Mouse (Mus musculus) embryonic facial prominence, embryonic 14.5 days (tissue): ENCODE results near the gene Xdh. TPM values are rescaled to one million over a fixed set of nuclear protein-coding genes. Genes with fewer than 3 reads are reported as not detected.

Experiments
- ATAC-seq: fragments of 200-750 bp; cut with Nextera tagmentation; 2 replicates; pipeline ENCODE4 v1.8.0; 2017; ENCODE audit warnings: low read depth, moderate number of reproducible peaks, moderate TSS enrichment
- DNase-seq: peaks from one replicate; pipeline ENCODE4 v3.0.0-alpha.2; 2015; ENCODE audit warnings: low spot score
- H3K27ac ChIP-seq: fragments of 300-500 bp; sonication (generic); replicated peaks from 2 replicates; pipeline ENCODE4 v1.5.1; 2014; ENCODE audit warnings: low read depth, mild to moderate bottlenecking, low read length, moderate library complexity
- H3K27me3 ChIP-seq: fragments of 300-500 bp; sonication (generic); replicated peaks from 2 replicates; pipeline ENCODE4 v1.6.1; 2014; ENCODE audit warnings: low read length; ENCODE audit not compliant: control insufficient read depth, insufficient read depth
- H3K36me3 ChIP-seq: fragments of 300-500 bp; sonication (generic); 2 replicates; pipeline ENCODE4 v1.6.1; 2014; ENCODE audit warnings: low read length, mixed read lengths; ENCODE audit not compliant: control insufficient read depth, insufficient read depth
- H3K4me1 ChIP-seq: fragments of 300-500 bp; sonication (generic); 2 replicates; pipeline ENCODE4 v1.6.1; 2014; ENCODE audit warnings: antibody characterized with exemption, low read length; ENCODE audit not compliant: control insufficient read depth, insufficient read depth
- H3K4me2 ChIP-seq: fragments of 300-500 bp; sonication (generic); 2 replicates; pipeline ENCODE4 v1.6.1; 2014; ENCODE audit warnings: low read depth, mild to moderate bottlenecking, low read length, moderate library complexity, mixed read lengths
- H3K4me3 ChIP-seq: fragments of 300-500 bp; sonication (generic); 2 replicates; pipeline ENCODE4 v1.5.1; 2014; ENCODE audit warnings: low read depth, mild to moderate bottlenecking, low read length
- H3K9ac ChIP-seq: fragments of 300-500 bp; sonication (generic); 2 replicates; pipeline ENCODE4 v1.6.1; 2014; ENCODE audit warnings: low read depth, mild to moderate bottlenecking, low read length, moderate library complexity, mixed read lengths
- H3K9me3 ChIP-seq: fragments of 300-500 bp; sonication (generic); 2 replicates; pipeline ENCODE4 v1.6.1; 2016; ENCODE audit warnings: low read length; ENCODE audit not compliant: control insufficient read depth
- WGBS: fragments of 180-500 bp; shearing (Covaris S2); extraction: QIAGEN DNeasy Blood & Tissue Kit; methylation state at CpG from one replicate; pipeline ENCODE4 v1.1.7; 2014; 5-methylcytosine and 5-hydroxymethylcytosine counted together
- polyA plus RNA-seq: library from polyadenylated mRNA; unstranded; fragments of >200 nt; fragmentation: Nextera tagmentation; extraction: Ambion mirVana; gene quantifications from 2 replicates; pipeline ENCODE4 v1.2.1, GENCODE M21; 2014

Xdh gene
- 2.5 TPM in 2 replicates for polyA plus RNA-seq

DNA sequence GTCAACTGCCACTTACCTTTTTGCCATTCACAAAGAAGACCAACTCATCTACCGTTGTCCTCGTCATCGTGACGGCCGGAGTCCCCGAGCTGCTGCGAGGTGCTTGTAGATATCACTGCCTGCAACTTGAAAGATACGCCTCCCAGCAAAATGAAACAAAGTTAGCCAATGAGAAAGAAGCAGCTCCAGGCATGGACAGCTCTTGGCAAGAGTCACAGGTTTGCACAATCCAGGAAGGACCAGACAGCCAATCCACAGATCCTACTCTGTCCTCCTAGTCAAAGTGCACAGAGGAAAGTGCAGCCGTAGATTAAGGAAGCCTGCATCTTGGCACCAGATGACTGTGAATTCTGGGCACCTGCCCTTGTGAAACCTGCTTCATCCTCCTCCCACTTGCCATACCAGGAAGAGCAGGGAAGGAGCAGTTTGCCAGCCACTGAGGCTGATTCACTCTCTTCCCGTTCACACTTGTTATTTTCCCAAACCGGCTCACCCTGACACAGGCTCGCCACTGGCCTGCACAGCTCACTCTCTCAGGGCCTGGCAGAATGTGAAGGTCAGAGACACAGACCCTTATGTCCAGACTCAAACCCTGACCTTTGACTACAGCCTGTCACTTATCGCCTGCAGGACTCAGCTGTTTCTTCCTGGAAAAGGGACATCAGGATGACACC lies at the start of gene Xdh:
Gene Xdh, minus strand, starts transcription at position 135 of the 674 bp plus-strand sequence.
- H3K4me3 ChIP-seq, result no peak within 1 kb of the TSS
- H3K27me3 ChIP-seq, result no peaks in the 10 kb centered on the region
- H3K36me3 ChIP-seq, result no peaks in the 10 kb centered on the region
- H3K9ac ChIP-seq, result no peak within 1 kb of the TSS
- H3K4me1 ChIP-seq, result no peaks in the 10 kb centered on the region
- no peak within 1 kb of the TSS for H3K4me2 ChIP-seq
- DNase-seq, result peak; percentile 39
- no peak; the same call in 1 of the 2 replicates for ATAC-seq
- H3K9me3 ChIP-seq, result 0 out of 2 replicates have a peak, but pooled peaks cover 2% of the 10 kb centered on the region
- H3K27ac ChIP-seq, result no peak within 1 kb of the TSS
- WGBS, result 74% methylated on average over 13 of the region's 13 CpGs

DNA sequence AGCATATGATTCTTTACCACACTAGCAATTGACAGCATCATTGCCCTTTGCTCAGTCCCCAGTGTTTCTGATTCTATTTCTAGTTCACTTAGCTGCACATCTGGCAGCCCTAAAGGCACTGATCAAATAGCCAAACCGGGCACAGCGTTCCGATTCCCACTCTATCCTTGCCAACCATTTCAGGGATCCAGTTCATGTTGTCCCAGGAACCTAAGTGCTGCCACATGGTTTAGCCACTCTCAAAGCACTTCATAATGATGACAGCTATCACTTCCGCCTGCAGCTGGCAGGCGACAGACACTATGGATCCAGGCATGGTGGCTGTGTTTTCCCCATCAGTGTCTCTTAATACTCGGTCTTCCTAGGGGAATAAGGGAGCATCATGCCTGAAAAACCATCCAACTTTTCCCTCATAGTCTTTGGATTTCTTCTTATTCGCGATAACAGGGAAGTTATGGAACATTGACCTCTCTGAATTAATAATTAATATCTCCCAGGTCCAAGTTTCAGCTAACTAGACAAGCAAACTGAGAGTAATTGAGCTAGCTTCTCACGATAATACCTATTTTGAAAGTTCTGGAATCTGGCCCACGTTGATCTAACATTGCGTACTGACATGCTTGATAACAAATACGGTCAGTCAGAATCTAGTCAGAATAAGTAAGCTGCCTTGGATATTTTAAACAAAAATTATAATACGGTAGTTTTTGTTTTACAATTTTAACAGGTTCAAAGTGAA lies 46.1 kb upstream of the Xdh start:
- no peak for DNase-seq
- Histone ChIP-seq H3K4me3 (no peak overlapping the region), H3K27ac (no peak overlapping the region), H3K9ac (no peak overlapping the region), H3K9me3 (no peaks in the 10 kb centered on the region), H3K36me3 (no peaks in the 10 kb centered on the region), H3K27me3 (no peaks in the 10 kb centered on the region), H3K4me1 (no peaks in the 10 kb centered on the region), H3K4me2 (no peak overlapping the region)
- ATAC-seq, result no peak
- WGBS, result 78% methylated on average over 13 of the region's 13 CpGs

DNA sequence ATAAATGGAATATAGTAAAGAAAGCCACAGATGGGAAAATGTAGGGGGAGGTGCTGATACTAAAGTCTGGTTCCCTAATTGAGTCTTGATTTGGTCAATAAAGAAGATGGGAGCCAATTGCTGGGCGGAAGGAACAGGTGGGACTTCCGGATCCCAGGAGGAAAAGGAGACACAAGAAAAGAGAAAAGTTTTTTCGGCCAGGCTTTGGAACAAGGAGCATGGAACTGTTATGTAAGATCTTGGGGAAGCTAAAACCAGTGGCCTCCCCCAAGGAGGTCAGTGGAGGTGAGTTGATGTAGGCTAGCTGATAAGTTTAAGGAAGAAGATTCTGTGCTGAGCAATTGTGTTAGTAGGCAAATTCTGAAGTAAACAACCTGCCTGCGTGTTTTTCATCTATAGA lies 41.3 kb upstream of the Xdh start:
- Histone ChIP-seq H3K9ac (no peak overlapping the region), H3K4me3 (no peak overlapping the region), H3K4me2 (no peak overlapping the region), H3K9me3 (no peaks in the 10 kb centered on the region), H3K4me1 (no peaks in the 10 kb centered on the region), H3K36me3 (no peaks in the 10 kb centered on the region), H3K27me3 (no peaks in the 10 kb centered on the region), H3K27ac (no peak overlapping the region)
- ATAC-seq, result no peak
- no peak for DNase-seq
- WGBS, result 87% methylated on average over 4 of the region's 4 CpGs

DNA sequence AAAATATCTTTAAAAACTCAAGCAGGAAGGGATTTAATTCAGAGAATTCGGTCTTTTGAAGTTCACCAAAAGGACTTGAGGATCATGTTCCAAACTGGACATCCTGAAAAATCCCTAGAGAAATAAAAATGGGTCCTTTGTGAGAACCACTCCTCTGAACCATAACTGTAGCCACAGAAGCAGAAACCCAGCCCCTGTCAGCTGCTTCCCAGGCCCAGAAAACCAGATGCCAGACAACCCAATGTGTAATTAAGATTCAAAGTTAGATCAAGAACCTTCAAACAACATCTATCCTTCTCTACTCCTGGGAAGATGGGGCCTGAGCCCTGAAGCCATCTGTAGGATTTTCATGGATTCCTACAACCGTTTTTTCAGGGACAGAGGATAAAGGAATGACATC lies 36.6 kb upstream of the Xdh start:
- Histone ChIP-seq H3K4me1 (no peaks in the 10 kb centered on the region), H3K36me3 (no peaks in the 10 kb centered on the region), H3K4me3 (no peak overlapping the region), H3K9me3 (no peaks in the 10 kb centered on the region), H3K27ac (no peak overlapping the region), H3K27me3 (no peaks in the 10 kb centered on the region), H3K4me2 (no peak overlapping the region), H3K9ac (no peak overlapping the region)
- 54% methylated on average over 2 of the region's 2 CpGs for WGBS
- DNase-seq (no peak), ATAC-seq (no peak)

DNA sequence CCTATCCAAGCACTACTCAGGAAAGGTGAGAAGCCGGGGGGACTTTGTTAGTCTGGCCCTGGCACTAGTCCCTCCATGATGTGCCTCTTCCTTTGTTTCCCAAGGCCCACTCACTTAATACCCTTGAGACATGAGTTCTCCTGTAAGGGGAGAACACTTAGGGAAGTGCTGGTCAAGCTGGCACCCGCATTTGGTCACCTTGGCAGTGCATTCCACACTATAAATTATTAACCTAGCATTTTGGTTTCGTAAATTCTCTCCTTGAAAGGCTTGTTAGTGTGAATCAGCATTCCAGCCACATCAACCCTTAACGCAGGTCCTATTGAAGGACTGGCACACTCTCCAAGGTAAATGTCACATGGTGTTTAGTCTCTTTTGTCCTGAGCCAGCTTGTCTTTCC lies 35.9 kb upstream of the Xdh start:
- no peak overlapping the region for H3K9ac ChIP-seq
- no peak overlapping the region for H3K27ac ChIP-seq
- WGBS, result 94% methylated on average over 4 of the region's 4 CpGs
- no peaks in the 10 kb centered on the region for H3K36me3 ChIP-seq
- H3K27me3 ChIP-seq, result no peaks in the 10 kb centered on the region
- H3K9me3 ChIP-seq, result no peaks in the 10 kb centered on the region
- DNase-seq (no peak), ATAC-seq (no peak)
- H3K4me1 ChIP-seq, result no peaks in the 10 kb centered on the region
- no peak overlapping the region for H3K4me3 ChIP-seq
- no peak overlapping the region for H3K4me2 ChIP-seq

DNA sequence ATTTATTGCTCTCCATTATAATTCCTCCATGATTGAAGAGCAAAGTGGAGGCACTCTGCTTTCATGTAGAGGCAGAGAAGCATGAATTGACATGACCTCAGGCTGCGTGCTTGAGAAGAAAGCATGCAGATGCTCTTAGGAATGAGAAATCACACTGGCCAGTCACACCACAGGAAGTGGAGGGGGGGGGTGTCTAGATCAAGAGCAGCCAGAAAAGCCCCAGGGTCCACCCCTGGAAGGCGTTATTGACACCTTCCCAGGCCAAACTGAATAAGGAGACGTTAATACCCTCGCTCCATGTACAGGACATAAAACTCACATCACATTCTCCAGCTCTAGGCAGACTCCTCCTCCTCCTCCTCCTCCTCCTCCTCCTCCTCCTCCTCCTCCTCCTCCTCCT lies 34.5 kb upstream of the Xdh start:
- H3K27ac ChIP-seq, result no peak overlapping the region
- WGBS, result 2% methylated on average over 4 of the region's 4 CpGs
- H3K27me3 ChIP-seq, result no peaks in the 10 kb centered on the region
- no peaks in the 10 kb centered on the region for H3K9me3 ChIP-seq
- H3K4me2 ChIP-seq, result no peak overlapping the region
- H3K4me3 ChIP-seq, result no peak overlapping the region
- H3K9ac ChIP-seq, result no peak overlapping the region
- H3K36me3 ChIP-seq, result no peaks in the 10 kb centered on the region
- no peaks in the 10 kb centered on the region for H3K4me1 ChIP-seq
- DNase-seq (peak; percentile 44), ATAC-seq (no peak)

DNA sequence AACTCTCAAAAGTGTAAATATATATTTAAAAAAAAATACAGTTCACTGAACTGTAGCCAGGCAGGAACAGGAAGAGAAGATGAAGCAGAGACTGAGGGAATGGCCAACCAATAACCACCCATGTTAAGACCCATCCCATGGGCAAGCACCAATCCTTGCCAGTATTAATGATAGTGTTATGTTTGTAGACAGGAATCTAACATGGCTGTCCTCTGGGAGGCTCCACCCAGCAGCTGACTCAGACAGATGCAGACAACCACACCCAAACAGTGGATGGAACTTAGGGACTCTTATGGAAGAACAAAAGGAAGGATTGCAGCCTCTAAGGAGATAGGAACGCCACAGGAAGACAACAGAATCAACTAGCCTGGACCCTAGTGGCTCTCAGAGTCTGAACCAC lies 32.9 kb upstream of the Xdh start:
- DNase-seq, result no peak
- Histone ChIP-seq H3K4me3 (no peak overlapping the region), H3K4me1 (no peaks in the 10 kb centered on the region), H3K9me3 (no peaks in the 10 kb centered on the region), H3K27me3 (no peaks in the 10 kb centered on the region), H3K4me2 (no peak overlapping the region), H3K27ac (no peak overlapping the region), H3K36me3 (no peaks in the 10 kb centered on the region), H3K9ac (no peak overlapping the region)
- 75% methylated on average over 1 of the region's 1 CpGs for WGBS
- no peak for ATAC-seq

DNA sequence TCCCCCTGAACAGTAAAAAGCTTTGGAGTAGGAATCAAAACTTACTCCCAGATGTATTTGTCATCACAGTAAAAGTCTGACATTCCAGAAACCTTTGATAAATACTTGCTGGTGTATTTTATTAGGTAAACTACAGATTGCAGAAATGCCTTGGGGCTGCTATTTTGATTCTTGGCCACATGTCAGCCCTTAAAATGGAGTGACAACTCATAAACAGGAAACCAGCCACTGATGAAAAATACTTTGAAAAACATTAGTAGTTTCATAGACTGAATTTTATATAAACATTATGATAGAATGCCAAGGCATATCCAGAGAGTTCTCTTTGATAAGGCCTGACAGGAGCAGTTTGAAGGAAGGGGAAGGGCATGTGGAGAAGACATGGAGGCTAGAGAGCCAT lies 26.1 kb upstream of the Xdh start:
- no peak for ATAC-seq
- Histone ChIP-seq H3K9me3 (no peaks in the 10 kb centered on the region), H3K27ac (no peak overlapping the region), H3K4me2 (no peak overlapping the region), H3K9ac (no peak overlapping the region), H3K4me1 (no peaks in the 10 kb centered on the region), H3K4me3 (no peak overlapping the region), H3K27me3 (no peaks in the 10 kb centered on the region), H3K36me3 (no peaks in the 10 kb centered on the region)
- no peak for DNase-seq

DNA sequence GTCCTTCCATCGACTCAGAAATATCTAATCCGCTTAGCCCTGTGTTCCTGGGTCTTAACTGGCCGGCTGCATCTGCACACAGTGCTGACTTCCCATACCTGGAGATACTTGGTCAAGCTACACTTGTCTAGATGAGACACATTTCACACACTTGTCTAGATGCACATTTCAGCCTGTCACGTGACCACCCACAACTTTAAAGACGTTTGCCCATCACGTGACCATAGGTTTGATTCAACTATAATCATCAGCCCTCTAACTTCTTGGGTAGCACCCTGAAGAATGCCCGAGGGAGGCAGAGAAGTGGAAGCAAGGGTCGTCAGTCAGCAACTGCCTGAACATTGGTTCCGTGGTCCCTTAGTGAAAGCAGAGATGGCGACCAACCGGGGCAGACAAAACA lies 22.7 kb upstream of the Xdh start:
- DNase-seq, result no peak
- H3K9ac ChIP-seq, result no peak overlapping the region
- no peaks in the 10 kb centered on the region for H3K36me3 ChIP-seq
- no peaks in the 10 kb centered on the region for H3K27me3 ChIP-seq
- no peak overlapping the region for H3K4me3 ChIP-seq
- H3K27ac ChIP-seq, result no peak overlapping the region
- peaks cover 3% of the 10 kb centered on the region; the same call in 1 of the 2 replicates for H3K4me1 ChIP-seq
- 86% methylated on average over 11 of the region's 11 CpGs for WGBS
- no peaks in the 10 kb centered on the region for H3K9me3 ChIP-seq
- no peak overlapping the region for H3K4me2 ChIP-seq
- no peak for ATAC-seq
